Mouse (Mus musculus): ENCODE data around the gene Sp110.
A peak's percentile ranks its signal among the peaks of the same experiment; 100 is the strongest.
"Not testable (repeated sequence)": the region's sequence is repeated elsewhere in the genome, so short reads cannot be mapped to it uniquely, and the experiment has no call there.

Gene Sp110

GRCm38 (mm10) chr1:85598271-85599012, at the start of gene Sp110:
Gene Sp110 (minus strand): TSS chr1:85598817.
- DNase-seq = not testable (repeated sequence)

GRCm38 (mm10) chr1:85638144-85638543, 39.5 kb upstream of the Sp110 start:
- not testable (repeated sequence) for DNase-seq

- DNase-seq = not testable (repeated sequence)
These were observed 38.3 kb upstream of the Sp110 start for GRCm38 (mm10) chr1:85636936-85637335.

- DNase-seq = not testable (repeated sequence)
These were observed 20.1 kb upstream of the Sp110 start for GRCm38 (mm10) chr1:85618689-85619088.

- DNase-seq = not testable (repeated sequence)
These were observed 18.5 kb upstream of the Sp110 start for GRCm38 (mm10) chr1:85617161-85617560.

- not testable (repeated sequence) for DNase-seq
These were observed 17.2 kb upstream of the Sp110 start for GRCm38 (mm10) chr1:85615819-85616218.

- not testable (repeated sequence) for DNase-seq
These were observed 16.5 kb upstream of the Sp110 start for GRCm38 (mm10) chr1:85615096-85615495.

GRCm38 (mm10) chr1:85610581-85610980, 12.0 kb upstream of the Sp110 start:
- not testable (repeated sequence) for DNase-seq

- not testable (repeated sequence) for DNase-seq
These were observed 9.7 kb upstream of the Sp110 start for GRCm38 (mm10) chr1:85608361-85608760.

- DNase-seq = not testable (repeated sequence)
These were observed 5.7 kb upstream of the Sp110 start for GRCm38 (mm10) chr1:85604341-85604740.

- not testable (repeated sequence) for DNase-seq
These were observed 2.2 kb upstream of the Sp110 start for GRCm38 (mm10) chr1:85600794-85601193.

- not testable (repeated sequence) for DNase-seq
These were observed 1.5 kb upstream of the Sp110 start, which contains the start of gene Sp140 for GRCm38 (mm10) chr1:85600078-85600477. Gene Sp140 (plus strand): TSS chr1:85600378.

GRCm38 (mm10) chr1:85592526-85592925, 6.1 kb downstream of the Sp110 start:
- not testable (repeated sequence) for DNase-seq

GRCm38 (mm10) chr1:85588697-85589096, 9.9 kb downstream of the Sp110 start:
- not testable (repeated sequence) for DNase-seq

- DNase-seq = not testable (repeated sequence)
These were observed 17.1 kb downstream of the Sp110 start for GRCm38 (mm10) chr1:85581518-85581917.

- not testable (repeated sequence) for DNase-seq
These were observed 18.0 kb downstream of the Sp110 start for GRCm38 (mm10) chr1:85580578-85580977.

GRCm38 (mm10) chr1:85580148-85580534, 18.5 kb downstream of the Sp110 start:
- not testable (repeated sequence) for DNase-seq

- DNase-seq = not testable (repeated sequence)
These were observed 19.1 kb downstream of the Sp110 start for GRCm38 (mm10) chr1:85579199-85580147.

- DNase-seq = not testable (repeated sequence)
These were observed 20.1 kb downstream of the Sp110 start for GRCm38 (mm10) chr1:85578372-85579010.

GRCm38 (mm10) chr1:85575376-85575775, 23.2 kb downstream of the Sp110 start, which contains the start of gene G530012D18Rik:
Gene G530012D18Rik (plus strand): TSS chr1:85575676.
- DNase-seq = not testable (repeated sequence)

GRCm38 (mm10) chr1:85573554-85573953, 25.1 kb downstream of the Sp110 start:
- DNase-seq = not testable (repeated sequence)

GRCm38 (mm10) chr1:85555261-85555660, 43.4 kb downstream of the Sp110 start:
- not testable (repeated sequence) for DNase-seq

- peak; percentile 2 for DNase-seq
These were observed 52.2 kb downstream of the Sp110 start for GRCm38 (mm10) chr1:85546442-85546841.
